ENCODE assay signal across 13 mouse cellular contexts in genomic region chr8:83656484-83657246, GRCm38 (mm10). TPM values are rescaled to one million over a fixed set of nuclear protein-coding genes. Genes with fewer than 3 reads are reported as not detected.
A peak's percentile ranks its signal among the peaks of the same experiment; 100 is the strongest.
DNase-seq lines count a peak whose midpoint lies in the region; ATAC-seq and TF ChIP-seq lines count a peak whose summit lies in the region.
"Had no signal": no experiment of that assay in that cellular context is flagged by ENCODE, and none has a peak within 500 bp of the region (broad histone marks: within the 10 kb centered on the region; RNA-seq: fewer than 3 reads in every experiment).

No protein-coding gene starts in this region.

- no peak overlapping the region for H3K4me3 ChIP-seq in forebrain, embryonic 10.5 days
- no peak overlapping the region for H3K4me3 ChIP-seq in forebrain, embryonic 11.5 days (ENCODE audit: low read depth, low read length)
- H3K4me3 ChIP-seq in left cerebral cortex, adult 2 months: no peak overlapping the region
- H3K4me3 ChIP-seq: forebrain, embryonic 12.5 days; limb, embryonic 10.5 days; myocyte had no signal

- H3K4me1 ChIP-seq in forebrain, embryonic 10.5 days: peaks cover 53% of the 10 kb centered on the region
- H3K4me1 ChIP-seq in forebrain, embryonic 11.5 days (replicated peaks; ENCODE audit: control insufficient read depth, insufficient read depth, low read length): peaks cover 17% of the 10 kb centered on the region

- TF ChIP-seq CTCF in left cerebral cortex, adult 2 months (IDR thresholded peaks at IDR 0.05): peak; percentile 38

- ATAC-seq in forebrain, embryonic 11.5 days (replicated peaks; ENCODE audit: low FRiP score): no peak
- ATAC-seq: inflammation-experienced regulatory T-cells, adult 6 months had no signal

- H3K9ac ChIP-seq in forebrain, embryonic 11.5 days (ENCODE audit: low read length): no peak overlapping the region
- H3K9ac ChIP-seq: forebrain, embryonic 12.5 days had no signal

- no peak overlapping the region for H3K4me2 ChIP-seq in forebrain, embryonic 11.5 days (ENCODE audit: low read depth, low read length, severe bottlenecking)
- H3K4me2 ChIP-seq: forebrain, embryonic 12.5 days had no signal

- H3K27me3 ChIP-seq in forebrain, embryonic 10.5 days (ENCODE audit: poor library complexity, severe bottlenecking): no peaks in the 10 kb centered on the region
- no peaks in the 10 kb centered on the region for H3K27me3 ChIP-seq in forebrain, embryonic 11.5 days (ENCODE audit: control insufficient read depth, insufficient read depth, low read length)
- H3K27me3 ChIP-seq: forebrain, embryonic 12.5 days had no signal

- H3K27ac ChIP-seq in forebrain, embryonic 10.5 days: peak overlapping the region; percentile 48; the same call in 1 of the 2 replicates
- no peak overlapping the region for H3K27ac ChIP-seq in forebrain, embryonic 11.5 days (ENCODE audit: low read depth, low read length)
- H3K27ac ChIP-seq in left cerebral cortex, adult 2 months: no peak overlapping the region
- H3K27ac ChIP-seq: forebrain, embryonic 12.5 days; limb, embryonic 10.5 days had no signal

- intact Hi-C loops in left cerebral cortex, adult 2 months (cut with DNase I): no loop called here

- no peak for DNase-seq in forebrain, embryonic 10.5 days (ENCODE audit: extremely low spot score, low spot score)
- no peak for DNase-seq in forebrain, embryonic 11.5 days (ENCODE audit: low spot score)
- no peak for DNase-seq in left cerebral cortex, adult 2 months (ENCODE audit: extremely low spot score in 1 of 2, low spot score in 2 of 2)
- no peak for DNase-seq in left cerebral cortex, adult 11 months (ENCODE audit: low spot score)
- peak; percentile 58 for DNase-seq in kidney, postnatal 10 days
- DNase-seq in lung, postnatal 25 days (ENCODE audit: low spot score): peak; percentile 75
- DNase-seq in thymus, adult 18-20 months: no peak
- no peak for DNase-seq in ovary, postnatal 10 days (ENCODE audit: low spot score)
- DNase-seq: cerebellum, postnatal 36 days had no signal

- peaks cover 53% of the 10 kb centered on the region for H3K36me3 ChIP-seq in forebrain, embryonic 10.5 days (replicated peaks)
- H3K36me3 ChIP-seq in forebrain, embryonic 11.5 days (ENCODE audit: control insufficient read depth, insufficient read depth, low read length): no peaks in the 10 kb centered on the region

- H3K9me3 ChIP-seq in forebrain, embryonic 10.5 days: no peaks in the 10 kb centered on the region
- H3K9me3 ChIP-seq in forebrain, embryonic 11.5 days (ENCODE audit: control insufficient read depth, low read length): no peaks in the 10 kb centered on the region
- H3K9me3 ChIP-seq: forebrain, embryonic 12.5 days; limb, embryonic 10.5 days had no signal

- 84% methylated on average over 13 of the region's 13 CpGs for WGBS in forebrain, embryonic 10.5 days
- WGBS in forebrain, embryonic 11.5 days: 86% methylated on average over 13 of the region's 13 CpGs

RNA-seq across cellular contexts. Expression of gene Gipc1, which starts 4.2 kb away (rescaled TPM):
- polyA plus RNA-seq in forebrain, embryonic 10.5 days (2016; fragmentation: Nextera tagmentation; extraction: Ambion mirVana): 220 and 227 TPM in 2 replicates
- polyA plus RNA-seq in forebrain, embryonic 11.5 days (2014; fragmentation: Nextera tagmentation; extraction: Ambion mirVana): 217 and 231 TPM in 2 replicates
- total RNA-seq in left cerebral cortex, adult 2 months (2021): 10 to 100 TPM; 84.6 to 88.2 TPM

RNA-seq across cellular contexts. Expression of gene Ptger1, which starts 9.8 kb away (rescaled TPM):
- polyA plus RNA-seq in forebrain, embryonic 10.5 days (2016; fragmentation: Nextera tagmentation; extraction: Ambion mirVana): 0.37 and 0.52 TPM in 2 replicates
- 0.47 and 0.60 TPM in 2 replicates for polyA plus RNA-seq in forebrain, embryonic 11.5 days (2014; fragmentation: Nextera tagmentation; extraction: Ambion mirVana)
- 1 to 10 TPM in 1 of 2 experiments, under 1 TPM in 1; 0.95 to 2.2 TPM for total RNA-seq in left cerebral cortex, adult 2 months (2021)

RNA-seq across cellular contexts. Expression of gene Pkn1, which starts 42.3 kb away (rescaled TPM):
- polyA plus RNA-seq in forebrain, embryonic 10.5 days (2016; fragmentation: Nextera tagmentation; extraction: Ambion mirVana): 29.0 and 29.3 TPM in 2 replicates
- 28.3 and 31.6 TPM in 2 replicates for polyA plus RNA-seq in forebrain, embryonic 11.5 days (2014; fragmentation: Nextera tagmentation; extraction: Ambion mirVana)
- total RNA-seq in left cerebral cortex, adult 2 months (2021): 10 to 100 TPM; 60.9 to 65.6 TPM

RNA-seq across cellular contexts. Expression of gene Dnajb1, which starts 48.7 kb away (rescaled TPM):
- polyA plus RNA-seq in forebrain, embryonic 10.5 days (2016; fragmentation: Nextera tagmentation; extraction: Ambion mirVana): 65.2 and 77.8 TPM in 2 replicates
- polyA plus RNA-seq in forebrain, embryonic 11.5 days (2014; fragmentation: Nextera tagmentation; extraction: Ambion mirVana): 73.8 and 78.5 TPM in 2 replicates
- 10 to 100 TPM; 50.1 to 71.0 TPM for total RNA-seq in left cerebral cortex, adult 2 months (2021)

RNA-seq across cellular contexts. Expression of gene Tecr, which starts 48.9 kb away (rescaled TPM):
- 637 and 658 TPM in 2 replicates for polyA plus RNA-seq in forebrain, embryonic 10.5 days (2016; fragmentation: Nextera tagmentation; extraction: Ambion mirVana)
- polyA plus RNA-seq in forebrain, embryonic 11.5 days (2014; fragmentation: Nextera tagmentation; extraction: Ambion mirVana): 550 and 611 TPM in 2 replicates
- total RNA-seq in left cerebral cortex, adult 2 months (2021): 100 to 1,000 TPM; 572 to 605 TPM

Comparison
In these comparisons a context has a peak if more than half of its experiments do, and no peak if none do; other contexts are left out.
1. DNase-seq: peak in kidney, postnatal 10 days (single experiment) and lung, postnatal 25 days (single experiment); none in forebrain, embryonic 10.5 days (single experiment), forebrain, embryonic 11.5 days (single experiment), left cerebral cortex, adult 2 months (0 of 2), left cerebral cortex, adult 11 months (single experiment), thymus, adult 18-20 months (0 of 2) and ovary, postnatal 10 days (single experiment).